Mouse (Mus musculus) monocyte, adult 5-6 weeks (primary cell): ENCODE data around the gene Gm5134. TPM values are rescaled to one million over a fixed set of nuclear protein-coding genes. Genes with fewer than 3 reads are reported as not detected.
A peak's percentile ranks its signal among the peaks of the same experiment; 100 is the strongest.

Experiments
- ATAC-seq: fragments of 153-309, 156-312 bp; replicated peaks from 2 replicates; pipeline ENCODE4 v1.8.0; 2017; ENCODE audit warnings: mild to moderate bottlenecking; ENCODE audit not compliant: low TSS enrichment, insufficient number of reproducible peaks, severe bottlenecking, poor library complexity, low FRiP score
- total RNA-seq: library from RNA; stranded (forward); fragments of 200-1000, 200-491, 200-594 nt; gene quantifications from 3 replicates; pipeline ENCODE4 v1.2.3, GENCODE M21; 2017

Gene Gm5134
- total RNA-seq, 1 experiment from 2014 or later, result not detected

- ATAC-seq, result no peak
These were observed 74.1 kb downstream of the Gm5134 start for GRCm38 (mm10) chr10:76028396-76028795.

GRCm38 (mm10) chr10:76029276-76029675 lies 75.0 kb downstream of the Gm5134 start:
- ATAC-seq, result no peak

- no peak for ATAC-seq
These were observed 76.2 kb downstream of the Gm5134 start for GRCm38 (mm10) chr10:76030496-76030895.

DNA sequence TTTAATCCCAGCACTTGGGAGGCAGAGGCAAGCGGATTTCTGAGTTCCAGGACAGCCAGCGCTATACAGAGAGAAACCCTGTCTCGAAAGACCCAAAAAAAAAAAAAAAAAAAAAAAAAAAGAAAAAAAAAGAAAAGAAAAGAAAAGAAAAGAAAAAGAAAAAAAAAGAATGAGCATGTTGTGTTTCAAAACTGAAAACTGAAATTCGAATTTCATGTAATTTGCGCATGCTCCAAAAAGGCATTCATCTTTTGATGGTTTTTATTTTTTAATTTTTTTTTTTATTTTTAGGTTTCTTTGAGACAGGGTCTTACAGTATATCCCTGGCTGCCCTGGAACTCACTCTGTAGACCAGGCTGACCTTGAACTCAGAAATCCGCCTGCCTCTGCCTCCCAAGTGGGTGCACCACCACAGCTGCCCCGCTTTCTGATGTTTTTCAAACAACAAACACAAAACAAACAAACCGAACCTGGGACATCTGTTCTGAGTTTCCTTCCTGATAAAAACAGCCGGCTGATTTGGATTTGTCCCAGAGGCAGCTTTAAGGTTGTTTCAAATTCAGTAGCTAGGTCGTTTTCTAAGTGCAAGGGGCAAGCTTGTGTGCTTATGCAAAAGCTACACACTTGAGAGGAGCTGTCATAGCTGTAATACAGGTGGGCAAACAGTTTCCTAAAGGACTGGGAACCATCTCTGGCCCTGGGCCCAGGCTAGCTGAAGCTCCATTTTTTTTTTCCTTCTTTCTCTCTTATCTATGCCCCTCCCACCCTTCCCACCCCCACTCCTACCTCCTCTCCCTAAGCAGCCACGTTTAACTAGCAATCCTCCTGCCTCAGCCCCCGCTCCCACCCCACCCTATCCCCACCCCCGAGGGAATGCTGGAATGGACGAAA lies 77.4 kb downstream of the Gm5134 start:
- ATAC-seq, result no peak

- ATAC-seq, result peak; percentile 99
These were observed 78.2 kb downstream of the Gm5134 start, which contains the start of gene Zfp280b for GRCm38 (mm10) chr10:76032402-76033118. Gene Zfp280b (plus strand): TSS chr10:76032650.

DNA sequence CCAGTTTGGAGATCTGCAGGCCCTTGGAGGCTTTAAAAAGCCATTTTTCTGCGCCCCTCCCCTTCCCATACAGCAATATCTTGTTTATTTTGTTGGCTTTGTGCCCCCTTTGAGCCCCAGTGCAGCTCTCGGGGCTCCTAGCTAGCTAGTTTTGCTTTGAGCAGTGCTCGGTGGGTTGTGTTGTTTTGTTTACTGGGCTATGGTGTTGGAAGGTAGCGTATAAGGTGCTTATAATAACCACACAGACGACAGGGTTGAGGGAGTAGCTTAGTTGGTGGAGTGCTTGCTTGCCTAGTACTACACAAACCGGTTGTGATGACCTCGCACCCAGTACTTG lies 78.8 kb downstream of the Gm5134 start:
- ATAC-seq, result no peak

GRCm38 (mm10) chr10:76034001-76034600 lies 79.8 kb downstream of the Gm5134 start:
- no peak for ATAC-seq

GRCm38 (mm10) chr10:76035277-76035676 lies 81.0 kb downstream of the Gm5134 start:
- ATAC-seq, result no peak

DNA sequence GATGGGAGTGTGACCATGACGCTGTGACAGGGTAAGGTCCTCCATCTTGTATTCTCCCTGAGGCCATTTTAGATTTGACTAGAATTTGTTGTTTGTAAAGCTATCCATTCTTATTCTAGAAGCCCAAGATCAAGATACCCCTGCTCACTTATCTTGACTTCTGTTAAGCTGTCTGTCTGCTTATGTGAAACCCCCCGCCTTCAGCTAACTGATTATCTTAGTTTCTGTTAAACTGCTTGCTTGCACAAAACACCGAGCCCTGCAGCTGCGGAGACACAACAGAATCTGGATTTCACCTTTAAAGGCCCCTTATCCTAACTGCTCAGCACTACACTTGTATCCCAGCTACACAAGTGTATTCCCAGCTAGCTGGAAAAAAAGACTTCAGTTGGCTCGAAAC lies 82.6 kb downstream of the Gm5134 start:
- no peak for ATAC-seq

DNA sequence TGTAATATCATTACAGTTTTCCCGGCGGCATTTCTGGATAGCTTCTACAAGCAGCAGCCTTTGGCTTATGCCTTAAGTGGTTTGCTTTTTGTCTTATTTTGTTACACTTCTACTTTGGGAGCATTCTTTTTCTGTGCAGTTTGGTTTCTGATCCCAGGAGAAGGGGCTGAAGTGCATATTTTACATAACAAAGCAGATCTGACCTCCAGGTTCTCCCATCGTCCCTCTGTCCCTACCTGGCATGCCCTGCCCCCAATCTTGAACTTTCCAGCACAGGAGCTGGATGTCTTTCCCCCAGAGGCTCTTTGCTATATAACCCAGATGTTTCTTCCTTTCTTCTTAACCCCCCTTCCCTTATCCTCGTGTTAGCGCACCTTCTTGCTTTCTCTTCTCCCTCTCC lies 91.0 kb downstream of the Gm5134 start:
- no peak for ATAC-seq

GRCm38 (mm10) chr10:76046754-76047153 lies 92.4 kb downstream of the Gm5134 start:
- ATAC-seq, result no peak

GRCm38 (mm10) chr10:76047182-76047869 lies 93.0 kb downstream of the Gm5134 start:
- ATAC-seq, result no peak

DNA sequence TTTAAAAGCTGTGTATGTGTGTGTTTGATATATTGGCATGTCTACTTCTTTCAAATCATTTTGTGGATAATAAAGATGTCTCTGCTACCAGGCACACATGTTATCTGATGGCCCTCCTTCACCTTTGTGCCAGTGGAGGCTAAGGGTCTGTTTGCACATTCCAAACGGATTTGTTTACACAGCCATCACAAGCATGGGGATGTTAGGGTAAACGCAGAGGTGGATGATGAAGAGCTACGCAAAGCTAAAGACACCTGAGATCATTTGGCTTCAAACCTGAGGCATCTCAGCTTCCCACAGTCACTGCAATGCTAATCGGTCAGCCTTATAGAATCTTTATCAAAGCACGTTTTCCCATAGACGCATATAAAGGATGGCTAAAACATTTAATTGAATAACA lies 94.7 kb downstream of the Gm5134 start:
- ATAC-seq, result no peak

DNA sequence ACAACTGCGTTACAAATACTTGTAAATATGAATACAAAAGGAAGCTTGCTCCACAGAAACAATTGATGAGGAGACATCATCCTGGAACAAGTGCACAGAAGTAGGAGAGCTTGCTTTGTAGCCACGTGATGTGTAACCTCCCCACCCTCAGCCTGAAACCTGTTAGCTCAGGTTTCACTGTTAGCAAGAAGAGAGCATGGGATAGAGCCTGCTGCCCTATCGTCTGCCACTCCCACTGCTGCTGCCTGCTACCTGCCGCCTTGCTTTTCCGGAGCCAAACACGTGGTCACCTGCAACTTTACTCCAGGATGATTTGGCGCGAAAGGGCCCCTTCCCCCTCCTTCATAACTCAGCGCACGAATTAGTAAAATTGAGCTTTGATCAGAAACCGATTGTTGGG lies 97.5 kb downstream of the Gm5134 start:
- no peak for ATAC-seq

Other genes starting within 250 kb of the Gm5134 start
- gene Cabin1, start 190.2 kb upstream of the Gm5134 start, total RNA-seq, result 29.4 to 38.1 TPM (median 35.0 TPM) in 3 replicates
- gene Ddt, start 181.1 kb upstream of the Gm5134 start, total RNA-seq, result 13.5 to 18.8 TPM (median 16.8 TPM) in 3 replicates
- gene Gm20441, start 173.6 kb upstream of the Gm5134 start, total RNA-seq, result not detected in 3 replicates
- 1.1 to 2.1 TPM (median 1.9 TPM) in 3 replicates for gene Gstt3, start 173.1 kb upstream of the Gm5134 start, total RNA-seq
- gene Gstt1, start 155.9 kb upstream of the Gm5134 start, total RNA-seq, result 2.1 TPM in 1 of 3 replicates, not detected in the others
- 0.49 TPM in 1 of 3 replicates, not detected in the others for gene Gstt4, start 132.0 kb upstream of the Gm5134 start, total RNA-seq
- gene Gstt2, start 117.1 kb upstream of the Gm5134 start, total RNA-seq, result 9.0 to 12.5 TPM (median 10.7 TPM) in 3 replicates
- gene Mif, start 94.3 kb upstream of the Gm5134 start, total RNA-seq, result 37.4 to 54.1 TPM (median 41.4 TPM) in 3 replicates
- 2.7 to 7.1 TPM (median 4.3 TPM) in 3 replicates for gene Derl3, start 61.1 kb upstream of the Gm5134 start, total RNA-seq
- 16.2 to 31.0 TPM (median 19.4 TPM) in 3 replicates for gene Smarcb1, start 32.9 kb upstream of the Gm5134 start, total RNA-seq
- gene Chchd10, start 21.4 kb upstream of the Gm5134 start, total RNA-seq, result 1.4 to 5.9 TPM (median 5.8 TPM) in 3 replicates
- gene Mmp11, start 18.0 kb upstream of the Gm5134 start, total RNA-seq, result 1.1 TPM in 1 of 3 replicates, not detected in the others
- 2.2 TPM in 1 of 3 replicates, not detected in the others for gene Gm867, start 13.8 kb upstream of the Gm5134 start, total RNA-seq
- 0.87 to 5.0 TPM (median 1.2 TPM) in 3 replicates for gene Vpreb3, start 11.5 kb upstream of the Gm5134 start, total RNA-seq
- gene Zfp280b, start 78.1 kb downstream of the Gm5134 start, total RNA-seq, result 4.8 to 11.1 TPM (median 10.7 TPM) in 3 replicates
- gene Slc5a4b, start 156.4 kb downstream of the Gm5134 start, total RNA-seq, result not detected in 3 replicates
- gene Slc5a4a, start 192.9 kb downstream of the Gm5134 start, total RNA-seq, result not detected in 3 replicates